Mouse (Mus musculus) G1E (cell line): ENCODE measurements at regions not wholly inside any gene's neighbourhood (a gene's known extent, or its start where the extent isn't known, plus 50 kb on each side); places are given as distances from the start of the nearest gene placed in this dataset.

Source experiments
- ATAC-seq: 2 replicates; pipeline ENCODE4 v1.8.0; 2016; ENCODE audit warnings: mild to moderate bottlenecking; ENCODE audit not compliant: insufficient number of reproducible peaks, poor library complexity, low FRiP score, severe bottlenecking; ENCODE audit errors: extremely low read depth
- DNase-seq: peaks from one replicate; pipeline ENCODE4 v3.0.0; 2012; ENCODE audit warnings: low spot score
- H3K27me3 ChIP-seq: 2 replicates; pipeline ENCODE4 v1.6.1; 2012; ENCODE audit warnings: mild to moderate bottlenecking, low read length, inconsistent platforms; ENCODE audit not compliant: insufficient read depth
- H3K36me3 ChIP-seq: replicated peaks from 2 replicates; pipeline ENCODE3; 2012; ENCODE audit warnings: mild to moderate bottlenecking, inconsistent platforms
- H3K4me1 ChIP-seq: 2 replicates; pipeline ENCODE4 v1.6.1; 2012; ENCODE audit warnings: low read depth, low read length, inconsistent platforms, mixed read lengths; ENCODE audit not compliant: insufficient read depth
- H3K4me3 ChIP-seq: 2 replicates; pipeline ENCODE4 v1.5.1; 2012; ENCODE audit warnings: low read depth, mild to moderate bottlenecking, inconsistent platforms, low read length, moderate library complexity, mixed read lengths
- H3K9me3 ChIP-seq: replicated peaks from 2 replicates; pipeline ENCODE4 v1.6.1; 2012; ENCODE audit warnings: inconsistent platforms
- CTCF ChIP-seq: IDR thresholded peaks from 2 replicates; pipeline ENCODE4 v1.5.1; 2012; ENCODE audit warnings: low read depth, low read length, inconsistent platforms, mixed read lengths
- GATA1 ChIP-seq: IDR thresholded peaks from 2 replicates; pipeline ENCODE4 v1.6.1; 2012; ENCODE audit warnings: borderline replicate concordance, low read length, inconsistent platforms, mixed read lengths
- GATA2 ChIP-seq: IDR thresholded peaks from 2 replicates; pipeline ENCODE4 v1.6.1; 2012; ENCODE audit warnings: low read depth, low read length, inconsistent platforms, borderline replicate concordance
- POLR2AphosphoS5 ChIP-seq: IDR thresholded peaks from 2 replicates; pipeline ENCODE4 v1.6.1; 2012; ENCODE audit warnings: low read depth, low read length, inconsistent platforms; ENCODE audit not compliant: insufficient replicate concordance
- TAL1 ChIP-seq: conservative IDR thresholded peaks from 2 replicates; pipeline ENCODE4 v1.6.1; 2012; ENCODE audit warnings: low read depth, low read length, inconsistent platforms, mixed read lengths

GRCm38 (mm10) chr13:38735294-38735693, 76.4 kb upstream of the Eef1e1 start:
- Histone ChIP-seq H3K4me1 (no peaks in the 10 kb centered on the region), H3K9me3 (no peaks in the 10 kb centered on the region), H3K4me3 (no peak overlapping the region), H3K27me3 (peaks cover 25% of the 10 kb centered on the region), H3K36me3 (no peaks in the 10 kb centered on the region)
- DNase-seq (no peak), ATAC-seq (no peak)
- TF ChIP-seq POLR2AphosphoS5 (no peak), GATA1 (no peak), GATA2 (no peak), CTCF (no peak), TAL1 (no peak)

GRCm38 (mm10) chr13:38733246-38733645, 74.4 kb upstream of the Eef1e1 start:
- no peak for ATAC-seq
- H3K4me1 ChIP-seq: no peaks in the 10 kb centered on the region
- H3K4me3 ChIP-seq: no peak overlapping the region
- no peaks in the 10 kb centered on the region for H3K36me3 ChIP-seq
- no peaks in the 10 kb centered on the region for H3K9me3 ChIP-seq
- H3K27me3 ChIP-seq: peaks cover 29% of the 10 kb centered on the region
- no peak for DNase-seq
- TF ChIP-seq CTCF (no peak), GATA2 (no peak), TAL1 (no peak)

- H3K4me3 ChIP-seq: no peak overlapping the region
- H3K36me3 ChIP-seq: no peaks in the 10 kb centered on the region
- H3K4me1 ChIP-seq: no peaks in the 10 kb centered on the region
- ATAC-seq: no peak
- peaks cover 4% of the 10 kb centered on the region; the same call in 1 of the 2 replicates for H3K27me3 ChIP-seq
- TF ChIP-seq GATA1 (no peak), TAL1 (no peak)
- H3K9me3 ChIP-seq: no peaks in the 10 kb centered on the region
- DNase-seq: no peak
These were observed 66.6 kb upstream of the Eef1e1 start for GRCm38 (mm10) chr13:38725452-38725851.

DNA sequence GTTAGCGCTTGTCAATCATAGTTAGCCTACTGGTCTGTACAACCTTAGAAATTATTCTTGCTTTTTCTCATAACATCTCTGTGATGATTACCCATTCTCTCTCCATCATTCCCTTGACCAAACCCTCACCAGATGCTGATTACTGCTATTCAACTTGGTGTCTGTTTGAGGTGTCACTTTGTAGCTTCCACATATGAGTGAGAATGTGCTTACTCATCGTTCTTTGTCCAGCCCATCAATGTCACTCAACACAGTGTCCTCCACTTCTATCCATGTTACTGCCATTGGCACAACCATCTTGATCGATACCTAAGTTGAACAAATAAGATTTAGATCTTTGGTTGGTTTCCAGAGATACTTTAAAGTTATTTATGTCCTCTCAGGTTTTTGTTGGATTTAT, 62.3 kb upstream of the Eef1e1 start:
- Histone ChIP-seq H3K9me3 (no peaks in the 10 kb centered on the region), H3K36me3 (no peaks in the 10 kb centered on the region), H3K27me3 (no peaks in the 10 kb centered on the region), H3K4me3 (no peak overlapping the region), H3K4me1 (no peaks in the 10 kb centered on the region)
- DNase-seq (no peak), ATAC-seq (no peak)
- TF ChIP-seq TAL1 (no peak), POLR2AphosphoS5 (no peak), CTCF (no peak), GATA1 (no peak), GATA2 (no peak)

DNA sequence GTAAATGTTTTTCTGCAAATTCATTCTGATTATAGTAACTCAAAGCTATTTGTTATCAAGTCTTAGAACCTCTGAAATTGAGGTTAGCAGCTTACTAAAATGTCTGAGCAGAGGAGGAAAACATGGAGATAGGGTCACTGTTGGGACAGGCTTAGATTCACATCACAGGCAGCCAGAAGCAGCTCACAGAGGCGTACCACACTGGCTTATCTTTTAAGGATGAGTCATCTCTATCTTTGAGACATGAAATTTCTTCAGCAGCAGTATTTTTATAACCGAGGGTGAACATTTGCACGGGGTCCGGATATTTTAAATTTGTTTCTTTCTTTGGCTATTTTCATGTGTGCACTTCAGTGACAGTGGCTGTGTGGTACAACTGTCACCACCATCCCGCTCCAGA, 56.0 kb upstream of the Eef1e1 start:
- Histone ChIP-seq H3K36me3 (no peaks in the 10 kb centered on the region), H3K4me1 (no peaks in the 10 kb centered on the region), H3K9me3 (no peaks in the 10 kb centered on the region), H3K4me3 (no peak overlapping the region), H3K27me3 (no peaks in the 10 kb centered on the region)
- TF ChIP-seq POLR2AphosphoS5: no peak
- TF ChIP-seq CTCF: no peak
- TF ChIP-seq TAL1: no peak
- TF ChIP-seq GATA2: no peak
- no peak for TF ChIP-seq GATA1
- ATAC-seq (no peak), DNase-seq (no peak)
